Mouse (Mus musculus) ES-E14 (cell line): ENCODE results near the gene B3galnt2. TPM values are rescaled to one million over a fixed set of nuclear protein-coding genes. Genes with fewer than 3 reads are reported as not detected.

Experiments
- DNase-seq: peaks from one replicate; pipeline ENCODE4 v3.0.0-alpha.2; 2013; ENCODE audit warnings: low read depth, low spot score
- H3K27ac ChIP-seq: 2 replicates; pipeline ENCODE4 v1.5.1; 2012; ENCODE audit warnings: low read depth, mild to moderate bottlenecking, low read length, moderate library complexity, mixed read lengths; ENCODE audit not compliant: poor library complexity, insufficient read depth, severe bottlenecking
- H3K36me3 ChIP-seq: 2 replicates; pipeline ENCODE4 v1.6.1; 2012; ENCODE audit warnings: mild to moderate bottlenecking, low read length, moderate library complexity, mixed read lengths; ENCODE audit not compliant: control insufficient read depth, poor library complexity, insufficient read depth, severe bottlenecking
- H3K4me1 ChIP-seq, 2 experiments: fragments of 150-350 bp in 1 of 2; sonication (generic) in 1 of 2; 2 replicates each; pipeline ENCODE4 v1.6.1; 2012; ENCODE audit warnings: low read length in 2 of 2, mild to moderate bottlenecking in 1 of 2, mixed read lengths in 1 of 2; ENCODE audit not compliant: control insufficient read depth in 2 of 2, insufficient read depth in 2 of 2, poor library complexity in 1 of 2
- H3K4me3 ChIP-seq, 2 experiments: fragments of 150-350 bp in 1 of 2; sonication (generic) in 1 of 2; 2 replicates each; pipeline ENCODE4 v1.5.1; 2012; ENCODE audit warnings: low read length in 2 of 2, low read depth in 1 of 2, mild to moderate bottlenecking in 1 of 2, mixed read lengths in 1 of 2; ENCODE audit not compliant: insufficient read depth in 1 of 2, poor library complexity in 1 of 2, severe bottlenecking in 1 of 2
- H3K9ac ChIP-seq: 2 replicates; pipeline ENCODE4 v1.6.1; 2012; ENCODE audit warnings: low read depth, mild to moderate bottlenecking, low read length, mixed read lengths; ENCODE audit not compliant: poor library complexity, insufficient read depth, severe bottlenecking
- H3K9me3 ChIP-seq: fragments of 150-350 bp; sonication (generic); 2 replicates; pipeline ENCODE4 v1.6.1; 2012; ENCODE audit warnings: low read depth, mild to moderate bottlenecking, low read length; ENCODE audit not compliant: control insufficient read depth, insufficient read depth
- CHD2 ChIP-seq: IDR thresholded peaks from 2 replicates; pipeline ENCODE4 v1.6.1; 2014; ENCODE audit warnings: mild to moderate bottlenecking, low read depth, low read length, inconsistent platforms
- HCFC1 ChIP-seq: IDR thresholded peaks from 2 replicates; pipeline ENCODE4 v1.6.1; 2012; ENCODE audit warnings: low read length, inconsistent platforms, borderline replicate concordance; ENCODE audit not compliant: insufficient read depth
- MAFK ChIP-seq: IDR thresholded peaks from 2 replicates; pipeline ENCODE4 v1.6.1; 2014; ENCODE audit warnings: mild to moderate bottlenecking, low read depth, low read length, inconsistent platforms; ENCODE audit not compliant: insufficient read depth
- ZC3H11A ChIP-seq: IDR thresholded peaks from 2 replicates; pipeline ENCODE4 v1.6.1; 2012; ENCODE audit warnings: low read depth, mild to moderate bottlenecking, inconsistent platforms, low read length, borderline replicate concordance
- ZNF384 ChIP-seq: IDR thresholded peaks from 2 replicates; pipeline ENCODE4 v1.6.1; 2012; ENCODE audit warnings: low read depth, low read length, inconsistent platforms
- in situ Hi-C, 2 experiments: fragments of 600-800 bp; cut with MboI; formaldehyde crosslinking; loops; one replicate each; pipeline ENCODE4 v1.15.1; 2025; ENCODE audit warnings: low sequenced_read_pairs in 2 of 2, inconsistent platforms in 1 of 2; ENCODE audit not compliant: unreplicated experiment in 2 of 2
- total RNA-seq: library from RNA; depleted of rRNA; stranded (reverse); fragments of 300-350 nt; gene quantifications from 2 replicates; pipeline ENCODE4 v1.2.3, GENCODE M21; 2012; rRNA removed

Gene B3galnt2
- total RNA-seq = 46.3 and 59.4 TPM in 2 replicates

DNA sequence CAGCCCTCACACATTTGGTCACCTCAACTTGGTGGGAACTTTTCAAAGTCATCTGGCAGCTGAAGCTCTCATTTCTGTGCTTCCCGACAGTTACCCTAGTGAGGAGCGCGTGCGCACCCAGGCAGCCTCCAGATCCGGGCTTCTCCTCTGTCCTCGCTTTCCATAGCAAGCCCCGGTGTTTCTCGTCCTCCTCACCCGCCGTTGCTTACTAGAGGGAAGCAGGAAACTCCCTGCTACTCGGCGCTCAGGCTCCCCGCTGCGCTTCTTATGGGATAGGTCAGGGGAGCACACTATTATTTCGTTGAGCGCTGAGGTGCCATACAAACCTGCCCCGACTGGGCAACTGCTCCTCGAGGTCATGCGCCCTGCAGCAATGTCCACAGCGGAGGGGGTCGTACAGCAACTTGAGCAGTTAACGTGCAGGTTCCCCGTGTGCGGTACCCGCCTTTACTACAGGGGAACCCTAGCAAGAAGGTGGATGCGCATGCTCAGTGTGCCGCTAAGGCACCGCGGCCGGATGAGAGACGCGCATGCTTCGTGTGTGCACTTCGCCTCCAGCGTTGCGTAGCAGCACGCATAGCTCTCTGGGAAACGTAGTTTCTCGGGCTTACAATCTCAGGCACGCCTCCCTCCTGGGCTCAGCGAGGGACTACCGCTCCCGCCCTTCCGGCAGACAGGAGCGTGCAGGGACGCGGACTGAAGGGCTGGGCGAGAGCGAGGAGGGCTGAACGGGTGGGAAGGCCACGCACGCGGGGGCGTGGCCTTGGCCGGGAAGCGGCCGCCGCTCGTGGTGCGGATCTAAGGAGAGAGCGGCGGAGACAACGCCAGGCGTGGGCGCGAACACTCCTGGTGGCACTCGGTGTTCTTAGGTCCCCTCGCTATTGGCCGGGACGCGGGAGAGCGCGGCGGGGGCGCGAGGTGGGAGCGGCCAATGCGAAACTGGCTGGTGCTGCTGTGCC lies at the start of gene B3galnt2:
Gene B3galnt2 (plus strand): TSS at position 596 of the 959 bp plus-strand sequence.
- no peaks in the 10 kb centered on the region for H3K4me1 ChIP-seq
- peak within 1 kb of the TSS; percentile 3; the same call in 1 of the 2 replicates for H3K27ac ChIP-seq
- peak within 1 kb of the TSS; percentile 83 to 92 for H3K4me3 ChIP-seq
- H3K9me3 ChIP-seq = no peaks in the 10 kb centered on the region
- TF ChIP-seq MAFK = no peak
- peak; percentile 96 for TF ChIP-seq HCFC1
- no peaks in the 10 kb centered on the region for H3K36me3 ChIP-seq
- peak within 1 kb of the TSS; percentile 85 for H3K9ac ChIP-seq
- in situ Hi-C loops = no loop called here
- peak; percentile 95 for DNase-seq

DNA sequence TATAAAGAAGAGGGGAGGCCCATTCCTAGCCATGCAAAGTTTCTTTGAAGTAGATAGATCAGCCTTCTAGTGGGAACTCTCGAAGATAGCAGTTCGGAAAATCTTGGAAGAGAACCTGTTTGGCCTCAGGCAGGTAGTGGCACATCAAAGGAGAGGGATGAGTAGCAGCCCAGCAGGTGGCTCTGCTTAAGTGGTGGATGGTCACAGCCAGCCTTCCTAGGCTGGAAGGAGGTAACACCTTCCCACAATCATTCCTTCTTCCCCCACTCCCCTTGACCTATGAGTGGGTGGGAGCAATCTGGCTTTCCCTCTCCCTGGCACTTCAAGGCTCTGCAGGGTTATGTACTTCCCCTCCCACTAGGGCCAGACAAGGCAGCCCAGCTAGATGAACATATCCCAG lies 42.9 kb upstream of the B3galnt2 start:
- H3K27ac ChIP-seq = no peak overlapping the region
- TF ChIP-seq CHD2 (no peak), ZC3H11A (no peak), HCFC1 (no peak), MAFK (no peak), ZNF384 (no peak)
- in situ Hi-C loops = no loop called here
- H3K36me3 ChIP-seq = no peaks in the 10 kb centered on the region
- no peak overlapping the region for H3K4me3 ChIP-seq
- H3K9ac ChIP-seq = no peak overlapping the region
- DNase-seq = peak; percentile 47
- H3K9me3 ChIP-seq = no peaks in the 10 kb centered on the region
- H3K4me1 ChIP-seq = no peaks in the 10 kb centered on the region

DNA sequence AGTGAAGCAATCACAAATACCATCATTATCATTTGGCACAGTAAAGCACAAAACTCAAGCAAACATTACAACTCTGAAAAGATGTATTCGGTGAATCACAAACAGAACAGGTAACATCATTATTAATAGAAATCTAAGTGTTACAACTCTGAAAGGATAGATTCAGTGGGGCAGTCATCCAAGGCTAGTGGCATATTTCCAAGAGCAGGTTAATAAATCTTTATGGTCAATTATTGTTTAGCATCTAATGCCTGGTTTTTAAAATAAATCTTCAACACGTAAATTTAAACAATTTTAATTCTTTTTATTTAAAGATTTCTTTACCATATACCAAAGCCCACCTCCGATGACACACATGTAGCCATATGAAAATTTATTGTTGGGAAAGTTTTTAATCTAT lies 34.9 kb upstream of the B3galnt2 start:
- in situ Hi-C loops = no loop called here
- H3K4me1 ChIP-seq = no peaks in the 10 kb centered on the region
- H3K4me3 ChIP-seq = no peak overlapping the region
- no peak for DNase-seq
- no peaks in the 10 kb centered on the region for H3K9me3 ChIP-seq
- no peak overlapping the region for H3K27ac ChIP-seq
- TF ChIP-seq ZC3H11A (no peak), HCFC1 (no peak), ZNF384 (no peak), MAFK (no peak), CHD2 (no peak)
- H3K36me3 ChIP-seq = no peaks in the 10 kb centered on the region
- no peak overlapping the region for H3K9ac ChIP-seq

DNA sequence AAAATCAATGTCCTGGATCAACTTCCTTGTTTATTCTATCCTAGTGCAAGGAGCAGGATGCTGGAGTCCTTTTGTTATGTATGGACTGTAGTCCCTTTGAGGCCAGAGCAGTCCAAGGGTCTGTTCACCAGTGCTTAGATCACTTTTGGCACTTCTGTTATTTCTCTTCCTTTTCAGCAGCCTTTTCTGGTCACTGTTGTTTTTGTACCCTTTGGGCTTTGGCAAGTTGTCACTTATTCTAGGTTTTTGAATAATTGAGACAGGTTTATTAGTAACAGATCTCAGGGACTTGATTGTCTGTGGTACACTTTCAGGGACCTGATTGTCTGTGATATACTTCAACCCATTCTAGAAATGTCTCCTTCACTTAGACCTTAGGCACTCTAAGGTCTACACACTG lies 31.7 kb upstream of the B3galnt2 start:
- Histone ChIP-seq H3K36me3 (no peaks in the 10 kb centered on the region), H3K27ac (no peak overlapping the region), H3K9me3 (no peaks in the 10 kb centered on the region), H3K4me3 (no peak overlapping the region), H3K4me1 (no peaks in the 10 kb centered on the region), H3K9ac (no peak overlapping the region)
- in situ Hi-C loops = no loop called here
- no peak for DNase-seq
- no peak for TF ChIP-seq ZNF384
- TF ChIP-seq CHD2 = no peak
- TF ChIP-seq ZC3H11A = no peak
- no peak for TF ChIP-seq MAFK
- no peak for TF ChIP-seq HCFC1
